In the genomic region with DNA sequence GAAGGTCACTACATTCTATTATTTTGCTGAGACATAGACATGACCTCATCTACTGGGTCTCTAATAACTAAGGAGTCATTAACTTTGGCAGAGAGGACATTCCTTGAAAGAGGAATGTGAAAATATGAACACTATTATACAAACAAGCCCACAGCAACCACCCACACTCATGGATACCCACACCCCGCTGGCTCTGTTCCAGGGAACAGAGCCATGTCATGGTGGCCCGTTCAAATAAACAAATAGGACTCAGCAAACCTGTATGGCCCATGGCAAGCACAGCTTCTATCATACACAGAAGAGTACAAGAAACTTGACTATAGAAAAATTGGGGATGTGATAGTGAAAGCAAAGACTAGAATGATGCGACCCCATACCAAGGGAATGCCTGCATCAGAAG, we compare ENCODE assay signal across 26 mouse cellular contexts.
"Had no signal": no experiment of that assay in that cellular context is flagged by ENCODE, and none has a peak within 500 bp of the region (broad histone marks: within the 10 kb centered on the region; RNA-seq: fewer than 3 reads in every experiment).

No protein-coding gene starts in this region.

- H3K4me2 ChIP-seq: embryonic facial prominence, embryonic 13.5 days; embryonic facial prominence, embryonic 15.5 days; forebrain, embryonic 12.5 days; forebrain, embryonic 13.5 days; forebrain, embryonic 15.5 days had no signal

- H3K9me3 ChIP-seq: embryonic facial prominence, embryonic 13.5 days; embryonic facial prominence, embryonic 15.5 days; forebrain, embryonic 10.5 days; forebrain, embryonic 12.5 days; forebrain, embryonic 13.5 days; forebrain, embryonic 15.5 days; heart, embryonic 10.5 days had no signal

- H3K4me1 ChIP-seq: embryonic facial prominence, embryonic 13.5 days; embryonic facial prominence, embryonic 15.5 days; forebrain, embryonic 10.5 days; forebrain, embryonic 12.5 days; forebrain, embryonic 13.5 days; heart, embryonic 10.5 days had no signal

- ATAC-seq: forebrain, embryonic 13.5 days; forebrain, embryonic 14.5 days; forebrain, embryonic 15.5 days; forebrain, embryonic 16.5 days; forebrain, postnatal 0 days had no signal

- H3K27me3 ChIP-seq: embryonic facial prominence, embryonic 13.5 days; embryonic facial prominence, embryonic 15.5 days; forebrain, embryonic 12.5 days; forebrain, embryonic 13.5 days; forebrain, embryonic 15.5 days had no signal

- H3K36me3 ChIP-seq: embryonic facial prominence, embryonic 13.5 days; embryonic facial prominence, embryonic 15.5 days; forebrain, embryonic 10.5 days; forebrain, embryonic 12.5 days; forebrain, embryonic 15.5 days; heart, embryonic 10.5 days had no signal

- H3K4me3 ChIP-seq: embryonic facial prominence, embryonic 13.5 days; embryonic facial prominence, embryonic 15.5 days; erythroblast, embryonic 14.5 days; forebrain, embryonic 10.5 days; forebrain, embryonic 12.5 days; forebrain, embryonic 13.5 days; forebrain, embryonic 15.5 days; gastrocnemius, adult 2 months; heart, adult 2 months; heart, embryonic 10.5 days had no signal

- H3K9ac ChIP-seq: embryonic facial prominence, embryonic 13.5 days; embryonic facial prominence, embryonic 15.5 days; forebrain, embryonic 12.5 days; forebrain, embryonic 13.5 days; forebrain, embryonic 15.5 days; forebrain, postnatal 0 days had no signal

- H3K27ac ChIP-seq: embryonic facial prominence, embryonic 13.5 days; embryonic facial prominence, embryonic 15.5 days; forebrain, embryonic 10.5 days; forebrain, embryonic 12.5 days; forebrain, embryonic 13.5 days; forebrain, embryonic 15.5 days; gastrocnemius, adult 2 months; heart, adult 2 months; heart, embryonic 10.5 days had no signal

- DNase-seq: cerebellum, adult 9-10 months; cerebellum, adult 9-11 months; cerebellum, postnatal 10 days; cerebellum, postnatal 14 days; cerebellum, postnatal 25 days; cerebellum, postnatal 36 days; embryo, embryonic 11 days; forebrain, postnatal 0 days; gastrocnemius, adult 2 months; gastrocnemius, postnatal 10 days; gastrocnemius, postnatal 14 days; gastrocnemius, postnatal 25 days; gastrocnemius, postnatal 36 days; heart, adult 11 months; heart, adult 18-20 months; heart, adult 2 months had no signal
